Mouse (Mus musculus) intestine, postnatal 0 days (tissue): ENCODE data around the gene Gm13275. TPM values are rescaled to one million over a fixed set of nuclear protein-coding genes. Genes with fewer than 3 reads are reported as not detected.
"Not testable (repeated sequence)": the region's sequence is repeated elsewhere in the genome, so short reads cannot be mapped to it uniquely, and the experiment has no call there.

Experiments
- ATAC-seq: fragments of 200-750 bp; cut with Nextera tagmentation; 2 replicates; pipeline ENCODE4 v1.8.0; 2017; ENCODE audit warnings: mild to moderate bottlenecking, moderate TSS enrichment, moderate library complexity
- H3K27ac ChIP-seq: fragments of 300-500 bp; sonication (generic); 2 replicates; pipeline ENCODE4 v1.5.1; 2014; ENCODE audit warnings: mild to moderate bottlenecking, low read depth, low read length, moderate library complexity
- H3K27me3 ChIP-seq: fragments of 300-500 bp; sonication (generic); replicated peaks from 2 replicates; pipeline ENCODE4 v1.6.1; 2014; ENCODE audit warnings: low read length, mixed read lengths; ENCODE audit not compliant: control insufficient read depth, insufficient read depth
- H3K36me3 ChIP-seq: fragments of 300-500 bp; sonication (generic); 2 replicates; pipeline ENCODE4 v1.6.1; 2014; ENCODE audit warnings: mild to moderate bottlenecking, moderate library complexity; ENCODE audit not compliant: control insufficient read depth, insufficient read depth
- H3K4me1 ChIP-seq: fragments of 300-500 bp; sonication (generic); replicated peaks from 2 replicates; pipeline ENCODE4 v1.6.1; 2014; ENCODE audit warnings: antibody characterized with exemption, low read length, mixed read lengths; ENCODE audit not compliant: control insufficient read depth, insufficient read depth
- H3K4me2 ChIP-seq: fragments of 300-500 bp; sonication (generic); replicated peaks from 2 replicates; pipeline ENCODE4 v1.6.1; 2014; ENCODE audit warnings: low read depth, mild to moderate bottlenecking, moderate library complexity
- H3K4me3 ChIP-seq: fragments of 300-500 bp; sonication (generic); 2 replicates; pipeline ENCODE4 v1.5.1; 2014; ENCODE audit warnings: low read depth, low read length
- H3K9ac ChIP-seq: fragments of 300-500 bp; sonication (generic); 2 replicates; pipeline ENCODE4 v1.6.1; 2014; ENCODE audit warnings: mild to moderate bottlenecking, low read depth, low read length
- H3K9me3 ChIP-seq: fragments of 300-500 bp; sonication (generic); 2 replicates; pipeline ENCODE4 v1.6.1; 2016; ENCODE audit warnings: mixed run types; ENCODE audit not compliant: control insufficient read depth
- CTCF ChIP-seq: sonication (generic); IDR thresholded peaks from 2 replicates; pipeline ENCODE4 v1.5.1; 2016; ENCODE audit warnings: low read depth, mild to moderate bottlenecking, control low read depth, antibody characterized with exemption, moderate library complexity
- WGBS: fragments of 180-500 bp; shearing (Covaris S2); extraction: QIAGEN DNeasy Blood & Tissue Kit; methylation state at CpG from one replicate; pipeline ENCODE4 v1.1.7; 2014; 5-methylcytosine and 5-hydroxymethylcytosine counted together
- polyA plus RNA-seq: library from polyadenylated mRNA; unstranded; fragments of >200 nt; fragmentation: Nextera tagmentation; extraction: Ambion mirVana; gene quantifications from 2 replicates; pipeline ENCODE4 v1.2.1, GENCODE M21; 2015

The Gm13275 gene
- polyA plus RNA-seq, 1 experiment from 2014 or later = not detected

GRCm38 (mm10) chr4:88805761-88806160 lies 11.5 kb downstream of the Gm13275 start:
- not testable (repeated sequence) for H3K36me3 ChIP-seq, H3K27me3 ChIP-seq, H3K4me1 ChIP-seq, H3K4me3 ChIP-seq, H3K9me3 ChIP-seq, H3K9ac ChIP-seq, H3K4me2 ChIP-seq, ATAC-seq, H3K27ac ChIP-seq
- TF ChIP-seq CTCF = peak; percentile 53
- no CpG with 5 or more reads among the region's 34 CpGs for WGBS

- H3K9ac ChIP-seq = no peak within 1 kb of the TSS
- ATAC-seq = no peak
- 52% methylated on average over 3 of the region's 3 CpGs for WGBS
These were observed 21.6 kb downstream of the Gm13275 start, which contains the start of gene Ifna7 for GRCm38 (mm10) chr4:88815928-88816327. TSS of gene Ifna7 (plus strand) at chr4:88816228.

GRCm38 (mm10) chr4:88819659-88820058 lies 25.4 kb downstream of the Gm13275 start, which contains the start of gene Ifna11:
TSS of gene Ifna11 (plus strand) at chr4:88819959.
- H3K4me3 ChIP-seq = no peak within 1 kb of the TSS
- H3K4me1 ChIP-seq = no peaks in the 10 kb centered on the region
- ATAC-seq = no peak
- WGBS = 70% methylated on average over 1 of the region's 1 CpGs
- H3K36me3 ChIP-seq = no peaks in the 10 kb centered on the region
- no peaks in the 10 kb centered on the region for H3K9me3 ChIP-seq
- no peak within 1 kb of the TSS for H3K27ac ChIP-seq
- TF ChIP-seq CTCF = no peak
- no peak within 1 kb of the TSS for H3K9ac ChIP-seq
- H3K4me2 ChIP-seq = no peak within 1 kb of the TSS
- no peaks in the 10 kb centered on the region for H3K27me3 ChIP-seq

More at GRCm38 (mm10) chr4:88815928-88816327, 21.6 kb downstream of the Gm13275 start, which contains the start of gene Ifna7:
- Histone ChIP-seq H3K27ac (no peak within 1 kb of the TSS), H3K36me3 (no peaks in the 10 kb centered on the region), H3K27me3 (no peaks in the 10 kb centered on the region), H3K4me3 (no peak within 1 kb of the TSS), H3K9me3 (no peaks in the 10 kb centered on the region), H3K4me1 (no peaks in the 10 kb centered on the region), H3K4me2 (no peak within 1 kb of the TSS)
- no peak for TF ChIP-seq CTCF

- no peak overlapping the region for H3K27ac ChIP-seq
- 24% methylated on average over 4 of the region's 4 CpGs for WGBS
- no peak overlapping the region for H3K4me3 ChIP-seq
- peak; percentile 62 for TF ChIP-seq CTCF
- no peak overlapping the region for H3K9ac ChIP-seq
- no peaks in the 10 kb centered on the region for H3K4me1 ChIP-seq
- no peak for ATAC-seq
- H3K9me3 ChIP-seq = no peaks in the 10 kb centered on the region
- no peaks in the 10 kb centered on the region for H3K36me3 ChIP-seq
- H3K27me3 ChIP-seq = no peaks in the 10 kb centered on the region
- H3K4me2 ChIP-seq = no peak overlapping the region
These were observed 28.7 kb downstream of the Gm13275 start for GRCm38 (mm10) chr4:88822995-88823394.

GRCm38 (mm10) chr4:88827116-88827515 lies 32.8 kb downstream of the Gm13275 start, which contains the start of gene Ifna6:
TSS of gene Ifna6 (plus strand) at chr4:88827416.
- H3K4me2 ChIP-seq, H3K4me3 ChIP-seq, H3K27me3 ChIP-seq, H3K4me1 ChIP-seq, H3K9ac ChIP-seq, H3K27ac ChIP-seq, H3K36me3 ChIP-seq, ATAC-seq, H3K9me3 ChIP-seq: not testable (repeated sequence)

- 34% methylated on average over 4 of the region's 4 CpGs for WGBS
- Histone ChIP-seq H3K9ac (no peak overlapping the region), H3K4me2 (no peak overlapping the region), H3K27me3 (no peaks in the 10 kb centered on the region), H3K9me3 (no peaks in the 10 kb centered on the region), H3K4me1 (no peaks in the 10 kb centered on the region), H3K36me3 (no peaks in the 10 kb centered on the region), H3K4me3 (no peak overlapping the region), H3K27ac (no peak overlapping the region)
- ATAC-seq = no peak
- peak; percentile 58 for TF ChIP-seq CTCF
These were observed 36.2 kb downstream of the Gm13275 start for GRCm38 (mm10) chr4:88830523-88830922.

GRCm38 (mm10) chr4:88835225-88835624 lies 40.9 kb downstream of the Gm13275 start, which contains the start of gene Ifna5:
TSS of gene Ifna5 (plus strand) at chr4:88835525.
- ATAC-seq, H3K27ac ChIP-seq, H3K27me3 ChIP-seq, H3K4me3 ChIP-seq, H3K9me3 ChIP-seq, H3K9ac ChIP-seq, H3K4me2 ChIP-seq, H3K4me1 ChIP-seq, H3K36me3 ChIP-seq: not testable (repeated sequence)
- WGBS = 67% methylated on average over 1 of the region's 1 CpGs
